Mouse (Mus musculus) intestine, embryonic 16.5 days (tissue): ENCODE data around the gene Prkag3. TPM values are rescaled to one million over a fixed set of nuclear protein-coding genes. Genes with fewer than 3 reads are reported as not detected.

Experiments used
- polyA plus RNA-seq: library from polyadenylated mRNA; unstranded; fragments of >200 nt; fragmentation: Nextera tagmentation; extraction: Ambion mirVana; gene quantifications from 2 replicates; pipeline ENCODE4 v1.2.1, GENCODE M21; 2015

Gene Prkag3
- polyA plus RNA-seq, 1 experiment from 2014 or later = 0.17 TPM

Other genes starting within 250 kb of the Prkag3 start
- gene Cnot9, start 243.2 kb downstream of the Prkag3 start, polyA plus RNA-seq = 51.5 and 52.1 TPM in 2 replicates
- 0.10 and 0.29 TPM in 2 replicates for gene Plcd4, start 206.3 kb downstream of the Prkag3 start, polyA plus RNA-seq
- 20.3 and 20.9 TPM in 2 replicates for gene Usp37, start 204.9 kb downstream of the Prkag3 start, polyA plus RNA-seq
- gene Zfp142, start 161.0 kb downstream of the Prkag3 start, polyA plus RNA-seq = 3.5 and 3.6 TPM in 2 replicates
- gene Bcs1l, start 160.9 kb downstream of the Prkag3 start, polyA plus RNA-seq = 21.5 and 23.3 TPM in 2 replicates
- 26.3 and 28.2 TPM in 2 replicates for gene Rnf25, start 147.8 kb downstream of the Prkag3 start, polyA plus RNA-seq
- gene Stk36, start 147.8 kb downstream of the Prkag3 start, polyA plus RNA-seq = 3.0 and 3.3 TPM in 2 replicates
- gene Ttll4, start 87.5 kb downstream of the Prkag3 start, polyA plus RNA-seq = 6.9 and 7.1 TPM in 2 replicates
- gene Cyp27a1, start 35.6 kb downstream of the Prkag3 start, polyA plus RNA-seq = 7.6 and 8.0 TPM in 2 replicates
- gene Wnt6, start 22.7 kb upstream of the Prkag3 start, polyA plus RNA-seq = 0.22 and 0.49 TPM in 2 replicates
- 0.05 and 0.09 TPM in 2 replicates for gene Wnt10a, start 42.3 kb upstream of the Prkag3 start, polyA plus RNA-seq
- gene Cdk5r2, start 105.7 kb upstream of the Prkag3 start, polyA plus RNA-seq = 0.07 and 0.18 TPM in 2 replicates
- 0.95 and 1.5 TPM in 2 replicates for gene Fev, start 136.2 kb upstream of the Prkag3 start, polyA plus RNA-seq
- gene Cryba2, start 143.9 kb upstream of the Prkag3 start, polyA plus RNA-seq = 1.5 and 2.4 TPM in 2 replicates
- 0.07 and 0.16 TPM in 2 replicates for gene Cfap65, start 186.4 kb upstream of the Prkag3 start, polyA plus RNA-seq
- 25.3 and 27.9 TPM in 2 replicates for gene Ihh, start 202.5 kb upstream of the Prkag3 start, polyA plus RNA-seq